Mouse (Mus musculus): ENCODE results near the gene Ptms.

The Ptms gene

GRCm38 (mm10) chr6:124919695-124920317, at the start of gene Ptms:
TSS of gene Ptms (minus strand) at chr6:124920103.
- DNase-seq, result peak; percentile 60 to 65

GRCm38 (mm10) chr6:124967766-124968165, 47.9 kb upstream of the Ptms start:
- peak; percentile 68 to 70 for DNase-seq

GRCm38 (mm10) chr6:124966466-124967118, 46.7 kb upstream of the Ptms start:
- DNase-seq, result peak; percentile 45 to 47

GRCm38 (mm10) chr6:124965747-124966146, 45.8 kb upstream of the Ptms start:
- no peak for DNase-seq

- peak; percentile 97 to 98 for DNase-seq
Observed at GRCm38 (mm10) chr6:124965088-124965719, 45.3 kb upstream of the Ptms start, which contains the start of gene Cops7a. TSS of gene Cops7a (minus strand) at chr6:124965538.

- no peak for DNase-seq
Observed at GRCm38 (mm10) chr6:124964638-124965037, 44.7 kb upstream of the Ptms start.

- no peak for DNase-seq
Observed at GRCm38 (mm10) chr6:124961021-124961420, 41.1 kb upstream of the Ptms start.

GRCm38 (mm10) chr6:124959960-124960359, 40.1 kb upstream of the Ptms start:
- DNase-seq, result no peak

- DNase-seq, result no peak
Observed at GRCm38 (mm10) chr6:124958127-124958526, 38.2 kb upstream of the Ptms start.

- DNase-seq, result no peak
Observed at GRCm38 (mm10) chr6:124955212-124955611, 35.3 kb upstream of the Ptms start.

GRCm38 (mm10) chr6:124953991-124954715, 34.2 kb upstream of the Ptms start:
- DNase-seq, result no peak

- no peak for DNase-seq
Observed at GRCm38 (mm10) chr6:124943526-124943925, 23.6 kb upstream of the Ptms start.

- DNase-seq, result no peak
Observed at GRCm38 (mm10) chr6:124941679-124942078, 21.8 kb upstream of the Ptms start.

GRCm38 (mm10) chr6:124938554-124938953, 18.7 kb upstream of the Ptms start:
- DNase-seq, result no peak

GRCm38 (mm10) chr6:124937493-124937892, 17.6 kb upstream of the Ptms start:
- no peak for DNase-seq

GRCm38 (mm10) chr6:124936681-124937080, 16.8 kb upstream of the Ptms start:
- DNase-seq, result no peak

GRCm38 (mm10) chr6:124934670-124935069, 14.8 kb upstream of the Ptms start:
- DNase-seq, result no peak

GRCm38 (mm10) chr6:124933127-124933526, 13.2 kb upstream of the Ptms start:
- no peak for DNase-seq

GRCm38 (mm10) chr6:124932314-124932695, 12.4 kb upstream of the Ptms start:
- DNase-seq, result no peak

GRCm38 (mm10) chr6:124931525-124932313, 11.8 kb upstream of the Ptms start:
- DNase-seq, result peak in 1 of 2 experiments; percentile 19

- peak; percentile 98 to 99 for DNase-seq
Observed at GRCm38 (mm10) chr6:124930754-124931524, 11.0 kb upstream of the Ptms start, which contains the start of gene Mlf2. TSS of gene Mlf2 (plus strand) at chr6:124931386.

GRCm38 (mm10) chr6:124930231-124930630, 10.3 kb upstream of the Ptms start:
- DNase-seq, result peak in 1 of 2 experiments; percentile 16

Data from B cell, adult 2 months (primary cell).